Mouse (Mus musculus) brain, adult 2 months (tissue): ENCODE data around the gene Zdhhc24.
"Not testable (repeated sequence)": the region's sequence is repeated elsewhere in the genome, so short reads cannot be mapped to it uniquely, and the experiment has no call there.

Experiments
- DNase-seq: peaks from one replicate; pipeline ENCODE4 v3.0.0; 2011; ENCODE audit warnings: low read depth, low spot score

Gene Zdhhc24

DNA sequence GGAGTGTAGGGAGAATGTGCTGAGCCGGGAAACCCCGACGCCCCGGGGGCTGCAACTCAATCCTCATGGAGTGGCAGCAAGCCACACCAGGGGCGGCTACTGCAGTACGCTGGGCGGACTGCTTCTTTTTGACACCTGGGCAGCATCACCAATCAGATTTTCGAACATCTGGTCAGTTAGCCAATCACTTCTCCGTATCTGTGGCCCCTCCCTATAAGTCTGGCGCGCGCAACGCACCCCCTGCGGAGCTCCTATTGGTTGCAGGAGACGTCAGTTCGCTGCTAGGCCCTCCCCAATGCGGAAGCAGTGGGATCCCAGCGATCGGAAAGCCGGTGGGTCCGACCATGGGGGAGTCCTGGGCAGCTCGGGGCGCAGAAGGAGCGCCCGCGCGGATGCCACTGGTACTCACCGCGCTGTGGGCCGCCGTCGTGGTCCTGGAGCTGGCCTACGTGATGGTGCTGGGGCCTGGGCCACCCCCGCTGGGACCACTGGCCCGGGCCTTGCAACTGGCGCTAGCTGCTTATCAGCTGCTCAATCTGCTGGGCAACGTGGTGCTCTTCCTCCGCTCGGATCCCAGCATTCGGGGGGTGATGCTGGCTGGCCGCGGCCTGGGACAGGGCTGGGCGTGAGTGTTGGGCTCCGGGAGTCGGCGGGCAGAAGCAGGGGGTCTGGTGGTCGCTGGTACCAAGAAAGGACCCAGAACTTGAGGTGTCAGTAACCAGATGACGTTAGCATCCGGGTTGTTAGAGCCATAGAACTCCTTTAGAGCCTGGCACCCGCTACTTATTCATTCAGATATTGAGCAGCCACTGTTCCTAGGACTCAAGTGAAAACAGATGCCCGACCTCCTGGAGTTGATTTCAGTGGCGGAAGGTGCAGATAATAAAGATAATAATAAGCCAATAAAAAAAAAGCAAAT, at the start of gene Zdhhc24:
TSS of gene Zdhhc24 (plus strand) at position 264 of the 919 bp plus-strand sequence.
- DNase-seq: peak; percentile 99

DNA sequence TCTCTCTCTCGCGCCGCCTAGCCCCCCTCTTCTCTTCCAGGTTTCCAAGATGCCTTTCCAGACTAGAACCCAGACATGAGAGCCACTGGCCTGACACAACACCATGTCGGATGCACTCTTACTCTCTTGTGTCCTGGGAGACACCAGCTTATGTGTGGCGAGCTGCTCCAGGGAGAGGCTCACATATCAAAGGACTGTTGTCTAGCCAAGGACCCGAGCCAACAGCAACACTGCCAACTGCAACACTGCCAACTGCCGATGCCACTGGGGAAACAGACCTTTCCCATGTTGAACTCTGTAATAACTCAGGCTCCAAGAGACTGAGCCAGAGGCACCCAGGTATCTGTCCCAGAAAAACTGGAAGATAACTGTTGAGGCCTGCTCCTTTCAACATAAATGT, 49.3 kb upstream of the Zdhhc24 start:
- DNase-seq: peak; percentile 80

DNA sequence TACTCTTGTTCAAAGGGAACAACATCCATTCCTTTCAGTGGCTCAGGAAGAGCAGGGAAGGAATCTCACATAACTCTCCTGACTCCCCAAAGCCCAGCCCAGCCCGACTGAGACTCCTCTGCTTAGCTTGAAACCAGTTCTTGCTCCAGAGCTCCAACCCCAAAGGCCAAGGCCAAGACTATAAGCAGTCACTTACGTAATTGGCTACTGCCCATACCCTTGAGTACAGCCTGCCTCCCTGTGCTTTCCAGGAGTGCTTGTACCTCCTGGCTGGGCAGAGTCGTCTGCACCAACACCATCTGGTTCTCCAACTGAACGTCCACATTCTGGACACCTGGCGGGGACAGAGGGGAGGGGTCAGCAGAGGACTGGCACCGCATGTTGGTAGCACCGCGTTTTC, 44.5 kb upstream of the Zdhhc24 start:
- DNase-seq: no peak

DNA sequence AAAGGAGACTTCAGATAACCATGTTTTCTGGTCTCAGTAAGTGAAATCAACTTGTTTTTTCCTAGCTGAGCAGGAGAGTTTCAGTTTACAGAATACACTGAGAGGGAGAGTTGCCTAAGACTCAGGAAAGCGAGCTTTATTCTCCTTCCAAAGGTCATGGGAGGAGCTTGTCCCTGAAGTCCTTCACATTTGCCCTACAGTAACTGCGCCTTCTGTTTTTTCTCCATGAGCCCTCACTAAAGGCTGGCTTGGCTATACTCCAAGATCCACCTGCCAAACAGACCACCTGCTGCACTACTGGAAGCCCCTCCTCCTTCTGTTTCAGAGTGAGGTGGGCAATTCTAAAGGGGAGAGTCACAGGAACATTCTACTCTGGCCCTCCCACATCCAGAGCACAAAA, 42.4 kb upstream of the Zdhhc24 start:
- no peak for DNase-seq

DNA sequence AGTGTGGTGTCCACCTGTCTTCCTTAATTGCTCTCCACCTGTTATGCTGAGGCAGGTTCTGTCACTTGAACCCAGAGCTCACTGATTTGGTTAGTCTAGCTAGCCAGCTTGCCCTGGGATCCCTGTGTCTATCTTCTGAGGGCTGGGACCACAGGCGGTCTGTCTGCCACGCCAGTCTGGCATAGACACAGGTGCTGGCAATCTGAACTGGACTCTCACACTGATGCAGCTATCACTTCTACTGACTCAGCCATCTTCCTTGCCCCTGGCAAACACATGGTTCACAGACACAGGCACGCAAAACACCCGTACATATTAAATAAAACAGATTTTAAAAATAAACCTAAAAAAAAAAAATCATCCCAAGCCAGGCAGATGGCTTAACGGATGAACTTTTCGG, 41.4 kb upstream of the Zdhhc24 start:
- DNase-seq: no peak

DNA sequence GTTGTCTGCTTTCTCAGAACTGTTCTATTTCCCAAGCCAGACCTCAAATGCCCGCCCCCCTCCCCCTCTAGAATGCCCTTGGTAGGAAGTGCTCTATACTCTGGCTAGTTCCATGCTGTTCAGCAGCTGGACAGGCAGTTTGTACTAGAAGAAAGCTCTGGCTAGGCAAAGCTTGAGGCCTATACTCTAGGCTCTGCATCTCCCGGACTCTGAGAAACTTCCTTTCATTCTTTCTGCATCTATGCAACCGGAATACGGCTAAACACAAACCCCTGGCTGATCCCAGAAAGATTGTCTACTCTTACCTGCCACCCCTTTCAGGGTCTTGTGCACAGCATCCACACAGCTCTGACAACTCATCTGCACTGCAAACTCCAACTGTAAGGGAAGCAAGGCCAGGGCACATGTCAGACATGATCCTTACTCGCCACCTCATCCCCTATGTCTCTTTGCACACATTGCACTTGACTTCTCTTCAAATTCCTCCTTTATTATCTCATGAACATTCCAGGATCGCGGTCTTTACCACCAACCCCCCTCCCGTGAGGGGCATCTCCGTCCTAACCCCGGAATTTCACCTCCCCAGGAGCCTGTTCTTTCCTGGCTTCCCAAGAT, 39.8 kb upstream of the Zdhhc24 start:
- DNase-seq: no peak

DNA sequence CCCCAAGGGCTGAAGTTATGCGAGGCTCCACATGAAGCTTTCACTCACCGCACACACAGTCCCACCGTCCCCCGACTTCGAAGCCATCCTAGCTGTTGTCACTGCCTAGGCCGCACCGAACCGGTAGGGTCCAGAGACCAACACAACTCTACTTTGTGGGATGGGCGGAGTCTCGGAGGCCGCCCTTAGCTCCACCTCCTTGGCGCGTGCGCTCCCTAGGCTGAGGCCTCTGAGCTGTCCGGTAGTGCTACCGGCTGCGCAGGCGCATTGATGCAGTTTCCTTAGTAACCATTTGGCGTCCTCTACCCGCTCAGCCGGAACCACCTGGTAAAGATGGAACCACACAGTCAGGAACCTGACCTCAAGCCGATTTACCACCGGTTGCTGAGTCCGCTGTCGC, 39.3 kb upstream of the Zdhhc24 start, which contains the start of the genes Ccs and Ccdc87:
TSS of gene Ccs (minus strand) at position 184 of the 400 bp plus-strand sequence.
TSS of gene Ccdc87 (plus strand) at position 218 of the 400 bp plus-strand sequence.
- peak; percentile 98 for DNase-seq

DNA sequence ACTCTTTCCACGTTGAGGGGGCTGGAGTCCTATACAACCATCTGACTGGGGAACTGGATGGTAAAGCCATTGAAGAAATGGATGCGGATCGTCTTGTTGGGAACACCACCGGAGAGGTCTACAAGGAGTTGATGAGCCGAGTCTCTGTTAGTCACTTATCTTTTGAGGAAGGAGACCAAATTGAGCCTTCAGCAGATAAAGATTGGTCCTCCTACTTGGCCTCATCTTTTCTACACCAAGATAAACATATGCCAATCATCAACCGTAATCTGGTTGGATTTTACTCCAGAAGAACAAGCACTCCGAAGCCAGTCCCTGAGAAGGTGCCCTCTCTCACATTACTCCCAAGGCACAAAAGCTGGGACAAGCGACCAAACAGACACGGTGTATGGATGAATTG, 37.6 kb upstream of the Zdhhc24 start:
- no peak for DNase-seq

DNA sequence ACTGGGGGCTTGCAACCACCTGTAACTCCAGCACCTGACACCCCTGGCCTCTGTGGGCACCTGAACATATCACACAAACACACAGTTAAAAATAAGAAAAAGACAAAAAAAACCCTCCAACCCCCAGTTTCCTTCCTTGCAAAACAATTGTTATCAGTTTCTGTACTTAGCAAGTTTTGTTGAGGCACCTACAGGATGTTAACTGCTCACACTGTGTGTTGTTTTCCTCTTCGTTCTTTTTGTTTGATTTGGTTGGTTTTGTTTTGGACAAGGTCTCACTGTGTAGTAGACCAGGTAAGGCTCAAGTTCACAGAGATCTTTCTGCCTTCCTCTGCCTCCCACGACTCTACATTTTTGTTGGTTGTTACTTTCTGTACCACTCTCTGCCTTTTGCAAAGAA, 35.9 kb upstream of the Zdhhc24 start:
- no peak for DNase-seq

DNA sequence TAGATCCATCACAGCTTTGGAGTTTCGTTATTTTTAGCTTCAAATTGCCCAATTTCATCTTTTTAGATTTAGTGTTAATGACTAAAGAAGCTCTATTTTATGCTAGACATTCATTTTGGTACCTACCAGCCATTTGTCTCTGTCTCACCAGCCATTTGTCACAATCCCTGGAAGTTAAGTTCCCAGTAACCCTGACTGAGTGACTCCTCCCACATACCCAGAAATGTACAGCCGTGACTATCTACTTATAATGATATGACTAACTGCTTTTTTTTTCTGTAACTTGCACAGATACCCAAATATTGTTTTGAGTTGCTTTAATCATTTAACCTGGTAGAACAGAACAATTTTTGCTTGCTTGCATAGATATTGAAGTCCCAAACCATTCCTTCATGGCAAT, 32.6 kb upstream of the Zdhhc24 start:
- DNase-seq: no peak

DNA sequence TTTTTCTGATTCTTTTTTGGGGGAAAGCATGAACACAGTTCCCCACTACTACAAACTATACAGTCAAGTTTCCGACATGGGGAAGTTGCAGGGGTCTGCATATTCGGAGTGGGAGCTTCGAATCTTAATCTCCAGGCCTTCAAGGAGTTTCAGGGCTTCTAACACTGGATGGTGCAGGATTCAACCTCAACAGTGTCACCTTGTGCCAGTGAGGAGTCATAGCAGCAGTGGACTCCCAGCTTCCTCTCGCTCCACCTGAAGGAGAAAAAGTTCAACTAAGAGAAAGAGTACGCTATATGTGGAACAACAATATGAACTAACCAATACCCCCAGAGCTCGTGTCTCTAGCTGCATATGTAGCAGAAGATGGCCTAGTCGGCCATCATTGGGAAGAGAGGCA, 31.0 kb upstream of the Zdhhc24 start:
- peak; percentile 69 for DNase-seq

DNA sequence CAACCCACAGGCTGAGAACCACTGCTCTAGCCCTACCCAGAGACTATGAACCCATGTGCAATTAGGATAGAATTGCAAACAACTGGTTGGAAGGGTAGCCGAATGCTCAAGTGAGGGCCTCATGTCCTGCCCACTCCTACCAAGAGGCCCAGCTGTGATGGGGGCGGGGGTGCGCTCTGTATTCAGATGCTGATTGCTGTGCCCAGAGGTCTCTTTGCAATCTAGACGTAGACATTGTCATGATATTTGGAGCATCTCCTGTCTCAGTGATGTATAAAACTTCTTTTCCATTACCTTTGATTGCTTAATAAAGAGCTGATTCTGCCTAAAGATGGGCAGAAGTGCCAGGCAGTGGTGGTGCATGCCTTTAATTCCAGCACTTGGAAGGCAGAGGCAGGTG, 28.7 kb upstream of the Zdhhc24 start:
- DNase-seq: no peak

DNA sequence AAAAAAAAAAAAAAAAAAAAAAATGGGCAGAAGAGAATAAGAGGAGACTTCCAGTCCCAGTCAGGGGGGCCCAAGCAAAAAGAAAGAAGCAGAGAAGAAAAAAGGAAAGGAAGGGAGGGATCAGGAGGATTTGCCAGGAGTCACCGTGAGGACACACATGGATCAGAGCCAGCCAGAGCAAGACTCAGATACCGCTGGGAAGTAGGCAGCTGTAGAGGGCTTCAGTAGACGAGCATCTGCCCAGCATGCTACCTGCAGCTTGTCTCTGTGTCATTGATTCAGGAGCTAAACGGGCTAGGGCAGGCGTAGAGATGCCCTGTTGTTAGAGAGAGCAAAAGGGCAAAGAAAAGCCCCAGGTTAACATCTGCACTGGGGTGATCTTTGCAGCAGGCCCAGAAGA, 28.2 kb upstream of the Zdhhc24 start:
- no peak for DNase-seq

DNA sequence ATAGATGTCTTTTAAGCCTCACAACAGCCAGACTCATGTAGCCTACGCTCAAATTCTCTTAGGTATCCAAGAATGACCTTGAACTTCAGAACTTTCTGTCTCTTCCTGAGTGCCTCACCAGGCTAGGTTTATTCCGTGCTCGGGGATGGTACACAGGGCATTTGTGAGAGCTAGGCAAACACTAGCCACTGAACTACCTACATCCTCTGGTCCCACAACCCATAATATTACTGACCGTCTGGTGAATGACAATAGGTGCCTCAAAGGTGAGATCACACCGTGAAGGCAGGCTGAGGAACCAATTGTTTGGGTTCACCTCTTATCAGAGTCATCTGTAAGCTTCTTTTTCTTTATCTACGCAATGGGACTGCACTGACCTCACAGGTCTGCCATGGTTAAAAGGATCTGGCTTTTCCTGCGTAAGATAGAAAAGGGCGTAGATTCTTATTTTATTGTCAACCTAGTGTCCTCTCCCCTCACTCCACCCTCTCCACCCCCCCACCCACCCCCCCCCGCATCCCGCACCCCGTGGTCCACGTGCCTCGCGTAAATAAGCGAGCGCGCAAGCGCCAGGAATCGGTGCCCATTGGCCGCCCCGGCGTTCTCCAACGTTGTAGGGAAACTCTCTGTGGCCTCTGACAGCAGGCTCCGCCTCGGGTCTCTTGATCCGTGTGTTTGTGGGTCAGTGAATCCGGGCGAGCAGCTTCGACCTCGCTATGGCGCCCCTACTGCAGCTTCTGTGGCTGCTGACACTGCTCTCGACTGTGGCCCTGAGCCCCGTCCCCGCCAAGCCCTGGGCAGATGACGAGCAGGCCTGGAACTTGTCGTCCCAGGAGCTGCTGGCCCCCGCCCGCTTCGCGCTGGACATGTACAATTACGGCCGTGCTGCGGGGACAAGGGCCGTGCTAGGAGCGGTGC, 23.7 kb upstream of the Zdhhc24 start, which contains the start of gene Ctsf:
TSS of gene Ctsf (plus strand) at position 579 of the 918 bp plus-strand sequence.
- peak; percentile 98 for DNase-seq

DNA sequence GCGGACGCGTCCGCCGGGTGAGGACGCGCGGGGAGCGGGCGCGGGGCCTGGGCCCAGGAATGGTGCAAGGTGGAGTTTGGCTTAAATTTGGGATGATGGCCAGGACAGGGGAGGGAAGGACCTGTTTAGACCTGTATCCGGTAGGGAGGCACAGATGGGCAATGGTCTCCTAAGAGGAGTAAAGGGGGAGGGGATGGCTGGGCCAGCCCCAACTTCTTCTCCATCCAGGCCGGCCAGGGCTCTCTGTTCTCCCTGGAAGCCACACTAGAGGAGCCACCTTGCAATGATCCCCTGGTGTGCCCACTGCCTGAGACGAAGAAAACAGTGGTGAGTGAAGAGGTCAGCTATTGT, 23.0 kb upstream of the Zdhhc24 start:
- no peak for DNase-seq

DNA sequence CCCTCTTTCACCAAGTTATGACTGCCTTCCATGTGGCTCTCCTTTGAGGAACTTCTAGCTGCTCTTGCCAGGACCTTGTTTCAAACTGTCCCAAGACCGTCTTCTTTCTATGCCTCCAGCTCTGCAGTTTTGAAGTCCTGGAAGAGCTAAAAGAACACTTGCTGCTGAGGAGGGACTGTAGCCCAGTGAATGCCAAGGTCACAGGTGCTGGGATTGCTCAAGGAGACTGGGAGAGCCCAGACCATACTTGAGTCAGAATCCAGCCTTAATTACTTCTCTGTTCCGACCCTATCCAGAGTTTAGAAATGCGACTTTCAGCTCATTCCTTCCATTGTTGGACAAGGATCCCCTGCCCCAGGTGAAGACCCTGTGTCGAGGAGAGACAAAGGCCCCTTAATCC, 22.5 kb upstream of the Zdhhc24 start:
- no peak for DNase-seq

DNA sequence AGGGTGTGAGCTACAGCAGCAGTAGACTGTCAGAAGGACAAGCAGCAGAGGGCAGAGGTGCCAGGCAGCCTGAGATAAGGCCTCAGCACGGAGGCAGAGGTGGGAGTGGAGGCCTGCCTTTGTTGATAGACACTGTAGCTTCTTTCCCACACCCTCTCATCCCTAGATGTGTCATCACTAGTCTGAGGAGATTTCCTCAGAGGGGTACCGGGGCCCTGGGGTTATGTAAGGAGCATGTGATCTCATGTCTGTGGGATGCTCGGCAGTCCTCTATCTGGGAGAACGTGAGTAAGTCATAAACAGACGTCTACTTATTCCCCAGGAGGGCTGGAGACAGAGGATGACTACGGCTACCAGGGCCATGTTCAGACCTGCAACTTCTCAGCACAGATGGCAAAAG, 19.4 kb upstream of the Zdhhc24 start:
- peak; percentile 65 for DNase-seq

DNA sequence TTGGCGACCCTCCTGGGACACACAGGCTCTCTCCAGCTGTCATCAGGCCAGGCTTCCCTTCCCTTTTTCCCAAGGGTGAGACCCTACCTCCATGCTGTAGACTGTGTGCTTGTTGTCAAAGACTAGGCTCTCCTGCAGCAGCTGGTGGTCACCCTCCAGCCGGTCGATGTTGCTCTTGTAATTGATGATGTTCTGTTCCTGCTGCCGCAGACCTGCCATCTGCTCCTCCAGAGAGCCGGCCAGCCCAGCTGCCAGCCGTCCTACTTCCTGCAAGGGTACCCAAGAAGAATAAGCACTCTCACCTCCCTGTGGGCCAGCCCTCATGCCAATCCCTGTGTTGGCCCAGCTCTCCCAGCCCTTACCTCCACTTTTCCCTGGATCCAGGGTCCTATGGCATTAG, 15.4 kb upstream of the Zdhhc24 start:
- DNase-seq: no peak

DNA sequence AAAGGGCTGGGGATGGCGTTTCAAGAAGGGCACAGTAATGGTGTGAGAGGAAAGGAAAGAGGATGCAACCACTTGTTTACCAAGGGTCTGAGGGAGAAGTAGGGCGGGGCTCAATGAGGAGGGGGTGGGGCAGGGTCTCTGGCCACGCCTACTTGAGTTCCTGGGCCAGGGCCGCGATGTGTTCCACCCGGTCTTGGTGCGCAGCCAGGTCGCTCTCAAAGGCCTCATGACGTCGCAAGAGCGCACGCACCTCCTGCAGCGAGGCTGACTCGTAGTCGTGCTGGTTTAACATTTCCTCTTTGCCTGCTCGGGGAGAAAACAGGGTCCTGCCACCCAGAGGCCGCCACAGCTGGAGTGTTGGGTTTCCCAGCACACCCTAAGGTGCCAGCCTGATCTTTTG, 13.3 kb upstream of the Zdhhc24 start:
- no peak for DNase-seq

DNA sequence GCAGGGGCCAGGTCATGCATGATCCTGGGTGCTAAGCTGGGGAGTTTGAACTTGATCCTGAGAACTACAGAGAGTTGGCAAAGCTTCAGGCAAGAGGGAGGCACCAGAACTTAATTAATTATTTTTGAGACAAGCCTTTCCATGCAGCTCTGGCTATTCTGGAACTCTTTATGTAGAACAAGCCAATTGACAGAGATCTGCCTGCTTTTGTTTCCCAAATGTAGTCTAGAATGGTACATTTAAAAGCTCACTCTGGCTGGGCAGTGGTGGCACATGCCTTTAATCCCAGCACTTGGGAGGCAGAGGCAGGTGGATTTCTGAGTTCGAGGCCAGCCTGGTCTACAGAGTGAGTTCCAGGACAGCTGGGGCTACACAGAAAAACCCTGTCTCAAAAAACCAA, 3.9 kb upstream of the Zdhhc24 start:
- DNase-seq: not testable (repeated sequence)

DNA sequence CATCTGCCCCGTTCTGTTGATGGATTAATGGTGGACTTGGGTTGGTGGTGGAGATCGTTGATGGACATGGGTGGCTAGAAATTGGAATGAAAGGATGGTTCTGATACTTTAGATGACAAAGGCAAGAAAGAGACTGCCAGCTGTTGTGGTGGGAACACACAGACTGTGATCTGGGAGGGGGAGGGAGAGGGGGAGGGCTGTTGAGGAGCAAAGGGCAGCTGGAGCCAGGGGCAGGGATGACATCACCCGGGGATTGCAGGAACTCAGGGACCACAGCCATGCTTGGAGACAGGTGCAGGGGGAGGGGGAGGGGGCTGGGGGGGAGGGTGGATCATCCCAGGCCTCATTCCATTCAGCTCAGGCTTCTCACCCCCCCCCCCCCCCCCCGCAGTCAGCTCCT, 2.2 kb upstream of the Zdhhc24 start:
- no peak for DNase-seq

DNA sequence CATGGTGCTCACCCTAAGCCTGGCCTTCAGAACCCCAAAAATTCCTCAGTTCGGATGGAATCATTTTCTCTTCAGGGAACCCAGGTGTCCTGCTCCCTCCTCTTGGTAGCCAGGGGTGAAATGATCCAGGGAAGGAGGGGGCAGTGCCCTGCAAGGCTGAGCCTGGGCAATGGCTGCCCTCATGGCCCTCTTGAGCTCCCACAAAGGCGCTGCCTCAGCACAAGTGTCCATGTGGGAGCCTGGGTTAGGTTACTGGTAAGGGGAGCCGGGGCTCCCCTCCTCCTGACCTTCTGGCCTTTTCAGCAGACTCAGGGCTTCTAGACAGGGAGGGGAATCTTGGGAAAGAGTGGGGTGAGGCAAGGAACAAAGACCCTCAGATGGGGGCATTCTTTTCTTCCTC, 1.7 kb upstream of the Zdhhc24 start:
- DNase-seq: no peak
